Mouse (Mus musculus): ENCODE measurements around the gene Fis1.

The Fis1 gene

GRCm38 (mm10) chr5:136967592-136967991, 14.5 kb downstream of the Fis1 start:
- in situ Hi-C loops (cut with MboI, MseI) = no loop called here

- in situ Hi-C loops (cut with MboI, MseI) = loop anchor here (5.0 kb wide), 1 partner anchor 43 kb away; no protein-coding TSS in a partner anchor
Measured at GRCm38 (mm10) chr5:136970703-136971102, 17.6 kb downstream of the Fis1 start.

GRCm38 (mm10) chr5:136973670-136974069, 20.6 kb downstream of the Fis1 start:
- in situ Hi-C loops (cut with MboI, MseI) = loop anchor here (5.0 kb wide), 1 partner anchor 46 kb away; no protein-coding TSS in a partner anchor

GRCm38 (mm10) chr5:136977769-136978168, 24.7 kb downstream of the Fis1 start:
- in situ Hi-C loops (cut with MboI, MseI) = no loop called here

GRCm38 (mm10) chr5:136979762-136980161, 26.7 kb downstream of the Fis1 start:
- in situ Hi-C loops (cut with MboI, MseI) = no loop called here

GRCm38 (mm10) chr5:136980974-136981373, 27.9 kb downstream of the Fis1 start:
- in situ Hi-C loops (cut with MboI, MseI) = no loop called here

GRCm38 (mm10) chr5:136982338-136982930, 29.4 kb downstream of the Fis1 start:
- in situ Hi-C loops (cut with MboI, MseI) = no loop called here

- in situ Hi-C loops (cut with MboI, MseI) = no loop called here
Measured at GRCm38 (mm10) chr5:136984828-136985227, 31.8 kb downstream of the Fis1 start.

- in situ Hi-C loops (cut with MboI, MseI) = no loop called here
Measured at GRCm38 (mm10) chr5:136986695-136987137, 33.6 kb downstream of the Fis1 start, which contains the start of gene Plod3. TSS of gene Plod3 (plus strand) at chr5:136987019.

- in situ Hi-C loops (cut with MboI, MseI) = no loop called here
Measured at GRCm38 (mm10) chr5:136987138-136987933, 34.3 kb downstream of the Fis1 start.

GRCm38 (mm10) chr5:136987934-136988271, 34.8 kb downstream of the Fis1 start, which contains the start of gene Znhit1:
TSS of gene Znhit1 (minus strand) at chr5:136988021.
- in situ Hi-C loops (cut with MboI, MseI) = no loop called here

- in situ Hi-C loops (cut with MboI, MseI) = no loop called here
Measured at GRCm38 (mm10) chr5:136988420-136988819, 35.3 kb downstream of the Fis1 start.

- in situ Hi-C loops (cut with MboI, MseI) = no loop called here
Measured at GRCm38 (mm10) chr5:136989801-136990200, 36.7 kb downstream of the Fis1 start.

- in situ Hi-C loops (cut with MboI, MseI) = no loop called here
Measured at GRCm38 (mm10) chr5:136999449-136999848, 46.4 kb downstream of the Fis1 start.

- in situ Hi-C loops (cut with MboI, MseI) = loop anchor here (10.0 kb wide), 1 partner anchor 274 kb away; no protein-coding TSS in a partner anchor
Measured at GRCm38 (mm10) chr5:137000612-137001011, 47.5 kb downstream of the Fis1 start.

- in situ Hi-C loops (cut with MboI, MseI) = loop anchor here (10.0 kb wide), 1 partner anchor 268 kb away; no protein-coding TSS in a partner anchor
Measured at GRCm38 (mm10) chr5:137007276-137007675, 54.2 kb downstream of the Fis1 start.

- in situ Hi-C loops (cut with MboI, MseI) = loop anchor here (5.0 to 10.0 kb wide), 2 partner anchors 177 to 265 kb away; no protein-coding TSS in a partner anchor
Measured at GRCm38 (mm10) chr5:137009988-137010387, 56.9 kb downstream of the Fis1 start.

GRCm38 (mm10) chr5:137012401-137012950, 59.4 kb downstream of the Fis1 start:
- in situ Hi-C loops (cut with MboI, MseI) = loop anchor here (5.0 kb wide), 1 partner anchor 175 kb away; no protein-coding TSS in a partner anchor
